Mouse (Mus musculus): ENCODE results near the gene Hbp1. TPM values are rescaled to one million over a fixed set of nuclear protein-coding genes. Genes with fewer than 3 reads are reported as not detected.

Gene Hbp1
- polyA plus RNA-seq, 1 experiment from 2014 or later = 58.8 TPM

GRCm38 (mm10) chr12:31944405-31944804 lies 5.9 kb downstream of the Hbp1 start:
- ATAC-seq (ENCODE audit: low read depth) = no peak
- no peak overlapping the region for H3K4me3 ChIP-seq (ENCODE audit: low read depth, low read length)
- H3K9me3 ChIP-seq (replicated peaks; ENCODE audit: control insufficient read depth, low read length) = no peaks in the 10 kb centered on the region
- H3K4me1 ChIP-seq (ENCODE audit: control insufficient read depth, low read depth, low read length) = peaks cover 29% of the 10 kb centered on the region
- no peak overlapping the region for H3K9ac ChIP-seq (ENCODE audit: low read depth, low read length)
- H3K27ac ChIP-seq (ENCODE audit: low read length) = no peak overlapping the region; the same call in 1 of the 2 replicates
- no peaks in the 10 kb centered on the region for H3K27me3 ChIP-seq (ENCODE audit: control insufficient read depth, insufficient read depth, low read depth, low read length)
- 60% methylated on average over 2 of the region's 2 CpGs for WGBS (ENCODE audit: insufficient replicate concordance)
- peaks cover 20% of the 10 kb centered on the region for H3K36me3 ChIP-seq (ENCODE audit: control insufficient read depth, insufficient read depth)
- no peak overlapping the region for H3K4me2 ChIP-seq (ENCODE audit: low read depth, low read length)

- no peak overlapping the region for H3K9ac ChIP-seq (ENCODE audit: low read depth, low read length)
- H3K27me3 ChIP-seq (ENCODE audit: control insufficient read depth, insufficient read depth, low read depth, low read length) = no peaks in the 10 kb centered on the region
- H3K27ac ChIP-seq (ENCODE audit: low read length) = peak overlapping the region; percentile 23; the same call in 1 of the 2 replicates
- no peak overlapping the region for H3K4me3 ChIP-seq (ENCODE audit: low read depth, low read length)
- H3K36me3 ChIP-seq (ENCODE audit: control insufficient read depth, insufficient read depth) = peaks cover 28% of the 10 kb centered on the region
- H3K4me2 ChIP-seq (ENCODE audit: low read depth, low read length) = 0 out of 2 replicates have a peak overlapping the region, but pooled peaks have one; percentile 2
- peak; percentile 89 for ATAC-seq (ENCODE audit: low read depth)
- H3K9me3 ChIP-seq (replicated peaks; ENCODE audit: control insufficient read depth, low read length) = no peaks in the 10 kb centered on the region
- WGBS (ENCODE audit: insufficient replicate concordance) = 38% methylated on average over 4 of the region's 4 CpGs
- H3K4me1 ChIP-seq (ENCODE audit: control insufficient read depth, low read depth, low read length) = peaks cover 29% of the 10 kb centered on the region
These were observed 7.2 kb downstream of the Hbp1 start for GRCm38 (mm10) chr12:31943020-31943654.

- Histone ChIP-seq H3K4me3 (ENCODE audit: low read depth, low read length) (no peak overlapping the region), H3K4me2 (ENCODE audit: low read depth, low read length) (no peak overlapping the region), H3K27me3 (ENCODE audit: control insufficient read depth, insufficient read depth, low read depth, low read length) (no peaks in the 10 kb centered on the region), H3K27ac (ENCODE audit: low read length) (no peak overlapping the region), H3K9ac (ENCODE audit: low read depth, low read length) (no peak overlapping the region), H3K9me3 (replicated peaks; ENCODE audit: control insufficient read depth, low read length) (no peaks in the 10 kb centered on the region), H3K36me3 (ENCODE audit: control insufficient read depth, insufficient read depth) (peaks cover 57% of the 10 kb centered on the region), H3K4me1 (ENCODE audit: control insufficient read depth, low read depth, low read length) (peaks cover 15% of the 10 kb centered on the region)
- ATAC-seq (ENCODE audit: low read depth) = no peak
These were observed 11.3 kb downstream of the Hbp1 start for GRCm38 (mm10) chr12:31939026-31939425.

GRCm38 (mm10) chr12:31938391-31938997 lies 11.8 kb downstream of the Hbp1 start:
- H3K36me3 ChIP-seq (ENCODE audit: control insufficient read depth, insufficient read depth) = peaks cover 59% of the 10 kb centered on the region
- H3K4me1 ChIP-seq (ENCODE audit: control insufficient read depth, low read depth, low read length) = peaks cover 9% of the 10 kb centered on the region
- H3K9me3 ChIP-seq (replicated peaks; ENCODE audit: control insufficient read depth, low read length) = no peaks in the 10 kb centered on the region
- no peak overlapping the region for H3K4me3 ChIP-seq (ENCODE audit: low read depth, low read length)
- no peak overlapping the region for H3K4me2 ChIP-seq (ENCODE audit: low read depth, low read length)
- WGBS (ENCODE audit: insufficient replicate concordance) = 80% methylated on average over 4 of the region's 4 CpGs
- H3K27ac ChIP-seq (ENCODE audit: low read length) = no peak overlapping the region
- ATAC-seq (ENCODE audit: low read depth) = no peak
- no peaks in the 10 kb centered on the region for H3K27me3 ChIP-seq (ENCODE audit: control insufficient read depth, insufficient read depth, low read depth, low read length)
- no peak overlapping the region for H3K9ac ChIP-seq (ENCODE audit: low read depth, low read length)

- Histone ChIP-seq H3K4me1 (ENCODE audit: control insufficient read depth, low read depth, low read length) (peaks cover 1% of the 10 kb centered on the region; the same call in 1 of the 2 replicates), H3K36me3 (ENCODE audit: control insufficient read depth, insufficient read depth) (peaks cover 59% of the 10 kb centered on the region), H3K4me3 (ENCODE audit: low read depth, low read length) (no peak overlapping the region), H3K27ac (ENCODE audit: low read length) (no peak overlapping the region), H3K9me3 (replicated peaks; ENCODE audit: control insufficient read depth, low read length) (no peaks in the 10 kb centered on the region), H3K27me3 (ENCODE audit: control insufficient read depth, insufficient read depth, low read depth, low read length) (no peaks in the 10 kb centered on the region), H3K9ac (ENCODE audit: low read depth, low read length) (no peak overlapping the region), H3K4me2 (ENCODE audit: low read depth, low read length) (no peak overlapping the region)
- ATAC-seq (ENCODE audit: low read depth) = peak; percentile 41; the same call in 1 of the 2 replicates
- 47% methylated on average over 3 of the region's 3 CpGs for WGBS (ENCODE audit: insufficient replicate concordance)
These were observed 12.7 kb downstream of the Hbp1 start for GRCm38 (mm10) chr12:31937613-31938012.

- no peaks in the 10 kb centered on the region for H3K9me3 ChIP-seq (replicated peaks; ENCODE audit: control insufficient read depth, low read length)
- H3K4me1 ChIP-seq (ENCODE audit: control insufficient read depth, low read depth, low read length) = no peaks in the 10 kb centered on the region
- H3K36me3 ChIP-seq (ENCODE audit: control insufficient read depth, insufficient read depth) = peaks cover 65% of the 10 kb centered on the region
- H3K4me3 ChIP-seq (ENCODE audit: low read depth, low read length) = no peak overlapping the region
- no peaks in the 10 kb centered on the region for H3K27me3 ChIP-seq (ENCODE audit: control insufficient read depth, insufficient read depth, low read depth, low read length)
- no peak for ATAC-seq (ENCODE audit: low read depth)
- no peak overlapping the region for H3K27ac ChIP-seq (ENCODE audit: low read length)
- no peak overlapping the region for H3K9ac ChIP-seq (ENCODE audit: low read depth, low read length)
- H3K4me2 ChIP-seq (ENCODE audit: low read depth, low read length) = no peak overlapping the region
- WGBS (ENCODE audit: insufficient replicate concordance) = 77% methylated on average over 6 of the region's 6 CpGs
These were observed 13.6 kb downstream of the Hbp1 start for GRCm38 (mm10) chr12:31936657-31937300.

- WGBS (ENCODE audit: insufficient replicate concordance) = 97% methylated on average over 3 of the region's 3 CpGs
- no peaks in the 10 kb centered on the region for H3K4me1 ChIP-seq (ENCODE audit: control insufficient read depth, low read depth, low read length)
- no peak overlapping the region for H3K4me3 ChIP-seq (ENCODE audit: low read depth, low read length)
- peaks cover 53% of the 10 kb centered on the region for H3K36me3 ChIP-seq (ENCODE audit: control insufficient read depth, insufficient read depth)
- ATAC-seq (ENCODE audit: low read depth) = no peak
- H3K27ac ChIP-seq (ENCODE audit: low read length) = no peak overlapping the region
- H3K9me3 ChIP-seq (replicated peaks; ENCODE audit: control insufficient read depth, low read length) = no peaks in the 10 kb centered on the region
- no peaks in the 10 kb centered on the region for H3K27me3 ChIP-seq (ENCODE audit: control insufficient read depth, insufficient read depth, low read depth, low read length)
- no peak overlapping the region for H3K4me2 ChIP-seq (ENCODE audit: low read depth, low read length)
- H3K9ac ChIP-seq (ENCODE audit: low read depth, low read length) = no peak overlapping the region
These were observed 18.5 kb downstream of the Hbp1 start for GRCm38 (mm10) chr12:31931818-31932217.

GRCm38 (mm10) chr12:31928498-31928897 lies 21.8 kb downstream of the Hbp1 start:
- Histone ChIP-seq H3K9ac (ENCODE audit: low read depth, low read length) (no peak overlapping the region), H3K9me3 (replicated peaks; ENCODE audit: control insufficient read depth, low read length) (no peaks in the 10 kb centered on the region), H3K4me1 (ENCODE audit: control insufficient read depth, low read depth, low read length) (no peaks in the 10 kb centered on the region), H3K4me3 (ENCODE audit: low read depth, low read length) (no peak overlapping the region), H3K27me3 (ENCODE audit: control insufficient read depth, insufficient read depth, low read depth, low read length) (no peaks in the 10 kb centered on the region), H3K4me2 (ENCODE audit: low read depth, low read length) (no peak overlapping the region), H3K27ac (ENCODE audit: low read length) (no peak overlapping the region), H3K36me3 (ENCODE audit: control insufficient read depth, insufficient read depth) (peaks cover 41% of the 10 kb centered on the region)
- WGBS (ENCODE audit: insufficient replicate concordance) = 77% methylated on average over 3 of the region's 3 CpGs
- ATAC-seq (ENCODE audit: low read depth) = no peak

- Histone ChIP-seq H3K4me1 (ENCODE audit: control insufficient read depth, low read depth, low read length) (no peaks in the 10 kb centered on the region), H3K36me3 (ENCODE audit: control insufficient read depth, insufficient read depth) (peaks cover 32% of the 10 kb centered on the region), H3K27me3 (ENCODE audit: control insufficient read depth, insufficient read depth, low read depth, low read length) (no peaks in the 10 kb centered on the region), H3K27ac (ENCODE audit: low read length) (no peak overlapping the region), H3K4me2 (ENCODE audit: low read depth, low read length) (no peak overlapping the region), H3K9ac (ENCODE audit: low read depth, low read length) (no peak overlapping the region), H3K9me3 (replicated peaks; ENCODE audit: control insufficient read depth, low read length) (no peaks in the 10 kb centered on the region), H3K4me3 (ENCODE audit: low read depth, low read length) (no peak overlapping the region)
- 72% methylated on average over 4 of the region's 4 CpGs for WGBS (ENCODE audit: insufficient replicate concordance)
- peak; percentile 64 for ATAC-seq (ENCODE audit: low read depth)
These were observed 23.7 kb downstream of the Hbp1 start for GRCm38 (mm10) chr12:31926661-31927061.
